Mouse (Mus musculus) adrenal gland, postnatal 4 days (tissue): Measurements from ENCODE around the gene Vipr2. TPM values are rescaled to one million over a fixed set of nuclear protein-coding genes. Genes with fewer than 3 reads are reported as not detected.

ENCODE experiments used
- DNase-seq, 2 experiments: peaks; one replicate each; pipeline ENCODE4 v3.0.0; 2021 to 2022; ENCODE audit warnings: low spot score in 2 of 2, mixed read lengths in 2 of 2
- microRNA-seq: library from miRNA; unstranded; fragments of <30 nt; microRNA quantifications from one replicate; pipeline ENCODE4 v1.2.0, GENCODE M21; 2021
- total RNA-seq, 2 experiments: library from RNA; stranded (reverse); gene quantifications; 2 replicates each; pipeline ENCODE4 v1.2.3; 2021

Vipr2 gene
- total RNA-seq, 2 experiments from 2014 or later: 1.8 to 2.1 TPM

GRCm38 (mm10) chr12:116152866-116153428, 75.4 kb downstream of the Vipr2 start:
- DNase-seq: no peak

- DNase-seq: no peak
These were observed 79.4 kb downstream of the Vipr2 start for GRCm38 (mm10) chr12:116156792-116157532.

GRCm38 (mm10) chr12:116159223-116159622, 81.7 kb downstream of the Vipr2 start:
- no peak for DNase-seq

- no peak for DNase-seq
These were observed 82.2 kb downstream of the Vipr2 start for GRCm38 (mm10) chr12:116159695-116160094.

GRCm38 (mm10) chr12:116165368-116165767, 87.8 kb downstream of the Vipr2 start:
- DNase-seq: no peak

GRCm38 (mm10) chr12:116169666-116170065, 92.1 kb downstream of the Vipr2 start:
- no peak for DNase-seq

GRCm38 (mm10) chr12:116176930-116177329, 99.4 kb downstream of the Vipr2 start:
- no peak for DNase-seq

GRCm38 (mm10) chr12:116181436-116182050, 104.0 kb downstream of the Vipr2 start:
- DNase-seq: no peak

- no peak for DNase-seq
These were observed 104.8 kb downstream of the Vipr2 start for GRCm38 (mm10) chr12:116182376-116182775.

- no peak for DNase-seq
These were observed 105.8 kb downstream of the Vipr2 start for GRCm38 (mm10) chr12:116183212-116183935.

GRCm38 (mm10) chr12:116193952-116194351, 116.4 kb downstream of the Vipr2 start:
- DNase-seq: no peak

GRCm38 (mm10) chr12:116194641-116195040, 117.1 kb downstream of the Vipr2 start:
- DNase-seq: no peak

Small RNA genes within 50 kb of the gene (microRNA-seq; reads per million reads assigned to microRNA genes)
- not detected for gene Gm44372

Other genes with a start within 250 kb of the Vipr2 start
- 10 to 100 TPM; 49.4 to 53.4 TPM for gene Zfp386, start 30.0 kb upstream of the Vipr2 start, total RNA-seq
- 10 to 100 TPM; 11.1 to 12.1 TPM for gene Wdr60, start 185.3 kb downstream of the Vipr2 start, total RNA-seq
- not detected for gene Gm11027, start 197.7 kb downstream of the Vipr2 start, total RNA-seq
- 10 to 100 TPM; 44.7 to 53.2 TPM for gene Esyt2, start 203.5 kb downstream of the Vipr2 start, total RNA-seq